In the genomic region with DNA sequence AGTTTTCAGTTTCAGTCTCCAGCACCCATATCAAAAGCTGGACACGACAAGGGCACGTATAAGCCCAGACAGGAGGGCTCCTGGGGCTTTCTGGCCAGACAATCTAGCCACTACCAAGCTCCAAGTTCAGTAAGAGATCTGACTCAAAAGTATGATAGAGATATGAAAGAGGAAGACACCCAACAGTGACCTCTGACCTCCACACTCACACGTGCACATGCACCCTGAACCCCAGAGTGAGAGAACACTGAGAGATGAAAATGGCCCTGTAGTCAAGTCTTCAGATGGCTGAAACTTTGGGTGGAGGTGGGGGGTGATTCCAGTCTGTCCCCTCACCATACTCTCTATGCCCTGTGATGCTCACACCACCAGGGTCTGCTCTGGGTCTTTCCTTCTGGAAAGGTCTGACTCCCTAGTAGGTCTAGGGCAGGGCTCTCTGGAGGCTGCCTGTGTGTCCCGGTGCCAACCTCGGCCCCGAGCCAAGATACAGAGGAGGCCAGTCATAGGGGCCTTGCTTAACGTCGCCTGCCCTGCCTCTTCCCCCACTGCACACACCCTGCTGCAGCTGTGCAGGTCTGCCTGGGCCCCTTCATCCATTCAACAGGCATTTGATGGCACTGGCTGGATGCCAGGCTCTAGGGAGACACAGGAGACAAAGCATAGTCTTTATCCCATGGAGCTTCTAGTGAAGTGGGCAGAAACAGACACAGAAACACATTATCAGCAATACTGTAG, we compare ENCODE assay signal across 8 mouse cellular contexts. TPM values are rescaled to one million over a fixed set of nuclear protein-coding genes. Genes with fewer than 3 reads are reported as not detected.
A peak's percentile ranks its signal among the peaks of the same experiment; 100 is the strongest.
DNase-seq lines count a peak whose midpoint lies in the region; ATAC-seq and TF ChIP-seq lines count a peak whose summit lies in the region.

No protein-coding gene starts in this region.

- H3K27me3 ChIP-seq in C2C12 (ENCODE audit: control insufficient read depth, insufficient read depth, insufficient read length), result no peaks in the 10 kb centered on the region
- H3K27me3 ChIP-seq in heart, postnatal 0 days (ENCODE audit: control insufficient read depth, insufficient read depth, low read length), result no peaks in the 10 kb centered on the region
- no peaks in the 10 kb centered on the region for H3K27me3 ChIP-seq in small intestine, adult 2 months (ENCODE audit: control insufficient read depth, insufficient read depth, low read length)

- ATAC-seq in erythroid progenitor cell, adult 5-6 weeks (replicated peaks; ENCODE audit: low FRiP score, poor library complexity, severe bottlenecking), result peak; percentile 79
- ATAC-seq in heart, postnatal 0 days (ENCODE audit: insufficient read depth, low read depth), result peak; percentile 93

- TF ChIP-seq CTCF in C2C12 (IDR thresholded peaks at IDR 0.05; ENCODE audit: control insufficient read depth, insufficient read depth, insufficient read length), result no peak
- peak; percentile 26; the same call in 1 of the 2 replicates for TF ChIP-seq CTCF in heart, postnatal 0 days (IDR thresholded peaks at IDR 0.05; ENCODE audit: low read depth)
- TF ChIP-seq CTCF in small intestine, adult 2 months (IDR thresholded peaks at IDR 0.05; ENCODE audit: extremely low read depth, insufficient read length, insufficient replicate concordance, low read depth, low read length), result no peak

- no peak overlapping the region for H3ac ChIP-seq in C2C12 (ENCODE audit: control insufficient read depth, insufficient read length, low read depth)

- peak overlapping the region; percentile 18; the same call in 1 of the 2 replicates for H3K4me2 ChIP-seq in heart, postnatal 0 days (ENCODE audit: low read depth, low read length)

- TF ChIP-seq POLR2A in small intestine, adult 2 months (IDR thresholded peaks at IDR 0.05; ENCODE audit: low read depth, low read length), result no peak; the same call in 1 of the 2 replicates

- H3K4me1 ChIP-seq in heart, postnatal 0 days (ENCODE audit: control insufficient read depth, insufficient read depth), result peaks cover 72% of the 10 kb centered on the region
- H3K4me1 ChIP-seq in small intestine, adult 2 months (ENCODE audit: control insufficient read depth, insufficient read depth, insufficient read length, low read length), result peaks cover 68% of the 10 kb centered on the region

- H3K79me3 ChIP-seq in C2C12 (ENCODE audit: low read depth), result peaks cover 93% of the 10 kb centered on the region

- H3K27ac ChIP-seq in heart, postnatal 0 days (ENCODE audit: low read depth), result peak overlapping the region; percentile 47
- peak overlapping the region; percentile 85 for H3K27ac ChIP-seq in small intestine, adult 2 months (ENCODE audit: insufficient read depth, low read depth, low read length)

- WGBS in heart, postnatal 0 days, result 12% methylated on average over 8 of the region's 8 CpGs
- WGBS in small intestine, adult 2 months, result 15% methylated on average over 8 of the region's 8 CpGs

- peaks cover 11% of the 10 kb centered on the region for H3K36me3 ChIP-seq in C2C12 (ENCODE audit: control insufficient read depth, insufficient read depth)
- no peaks in the 10 kb centered on the region for H3K36me3 ChIP-seq in heart, postnatal 0 days (replicated peaks; ENCODE audit: control insufficient read depth, insufficient read depth, low read length)
- 0 out of 2 replicates have a peak, but pooled peaks cover 2% of the 10 kb centered on the region for H3K36me3 ChIP-seq in small intestine, adult 2 months (ENCODE audit: control insufficient read depth, insufficient read depth, low read length)

- no peak overlapping the region for H3K9ac ChIP-seq in heart, postnatal 0 days (replicated peaks; ENCODE audit: low read depth, low read length)

- no peaks in the 10 kb centered on the region for H3K9me3 ChIP-seq in heart, postnatal 0 days (replicated peaks; ENCODE audit: control insufficient read depth, low read length)

- H3K4me3 ChIP-seq in C2C12 (ENCODE audit: insufficient read depth, poor library complexity, severe bottlenecking), result no peak overlapping the region
- no peak overlapping the region for H3K4me3 ChIP-seq in heart, postnatal 0 days (ENCODE audit: low read depth, low read length)
- no peak overlapping the region for H3K4me3 ChIP-seq in small intestine, adult 2 months (ENCODE audit: low read depth, low read length)

- H3K79me2 ChIP-seq in C2C12 (ENCODE audit: control insufficient read depth, insufficient read depth), result peaks cover 99% of the 10 kb centered on the region

- peak; percentile 95 for DNase-seq in adrenal gland, adult 2 months
- peak; percentile 91 for DNase-seq in heart, postnatal 0 days (ENCODE audit: low spot score)
- peak; percentile 88 for DNase-seq in kidney, postnatal 14 days
- DNase-seq in lung, postnatal 14 days, result peak; percentile 87
- DNase-seq in thymus, postnatal 10 days (ENCODE audit: low spot score in 2 of 2), result no peak

- no peak; the same call in 1 of the 2 replicates for TF ChIP-seq EP300 in heart, postnatal 0 days (IDR thresholded peaks at IDR 0.05; ENCODE audit: low read depth)

TF ChIP-seq in C2C12, 6 proteins besides CTCF, POLR2A, EP300 and RAD21:
- TF ChIP-seq MYOD1 (IDR thresholded peaks at IDR 0.05; ENCODE audit: control insufficient read depth, insufficient read length, low read depth) (peak; percentile 56), FOSL1 (IDR thresholded peaks at IDR 0.05; ENCODE audit: insufficient read depth, low read length, poor library complexity, severe bottlenecking) (no peak)

RNA-seq across cellular contexts. Expression of a gene that starts 32.6 kb away (rescaled TPM):
- 0.46 TPM for polyA plus RNA-seq in C2C12 (2012; fragmentation: generic; extraction: Trizol)
- under 1 TPM; 0.28 to 0.43 TPM for total RNA-seq in adrenal gland, adult 2 months (2021)
- 0.15 TPM in 1 of 2 replicates, not detected in the other for polyA plus RNA-seq in adrenal gland, adult 2 months (2012; rRNA removed)
- total RNA-seq in erythroid progenitor cell, adult 5-6 weeks (2015; ENCODE audit: low replicate concordance), result 8.4 and 11.9 TPM in 2 replicates
- 13.5 and 15.9 TPM in 2 replicates for total RNA-seq in erythroid progenitor cell, adult 5-6 weeks (2017; ENCODE audit: low replicate concordance)
- total RNA-seq in heart, postnatal 0 days (2014; rRNA removed; ENCODE audit: low replicate concordance), result 1.5 TPM in 1 of 2 replicates, not detected in the other
- 0.31 and 0.45 TPM in 2 replicates for polyA plus RNA-seq in heart, postnatal 0 days (2015; fragmentation: Nextera tagmentation; extraction: Ambion mirVana)
- polyA plus RNA-seq in small intestine, adult 2 months (2012; rRNA removed), result 0.10 and 0.33 TPM in 2 replicates

RNA-seq across cellular contexts. Expression of a gene that starts 37.8 kb away (rescaled TPM):
- 6.5 TPM for polyA plus RNA-seq in C2C12 (2012; fragmentation: generic; extraction: Trizol)
- 10 to 100 TPM; 17.0 to 22.7 TPM for total RNA-seq in adrenal gland, adult 2 months (2021)
- 14.4 and 20.4 TPM in 2 replicates for polyA plus RNA-seq in adrenal gland, adult 2 months (2012; rRNA removed)
- total RNA-seq in erythroid progenitor cell, adult 5-6 weeks (2015; ENCODE audit: low replicate concordance), result 20.9 and 23.5 TPM in 2 replicates
- total RNA-seq in erythroid progenitor cell, adult 5-6 weeks (2017; ENCODE audit: low replicate concordance), result 29.0 and 51.1 TPM in 2 replicates
- total RNA-seq in heart, postnatal 0 days (2014; rRNA removed; ENCODE audit: low replicate concordance), result 13.5 and 14.5 TPM in 2 replicates
- 3.5 and 3.6 TPM in 2 replicates for polyA plus RNA-seq in heart, postnatal 0 days (2015; fragmentation: Nextera tagmentation; extraction: Ambion mirVana)
- 8.9 and 25.9 TPM in 2 replicates for polyA plus RNA-seq in small intestine, adult 2 months (2012; rRNA removed)

Comparison
In these comparisons a context has a peak if more than half of its experiments do, and no peak if none do; other contexts are left out.
1. DNase-seq: peak in adrenal gland, adult 2 months (single experiment), heart, postnatal 0 days (single experiment), kidney, postnatal 14 days (single experiment) and lung, postnatal 14 days (single experiment); none in thymus, postnatal 10 days (0 of 2).